ENCODE assay signal across 9 mouse cellular contexts in genomic region chr6:115271866-115272271, GRCm38 (mm10). TPM values are rescaled to one million over a fixed set of nuclear protein-coding genes. Genes with fewer than 3 reads are reported as not detected.
DNase-seq lines count a peak whose midpoint lies in the region; ATAC-seq and TF ChIP-seq lines count a peak whose summit lies in the region.
"Had no signal": no experiment of that assay in that cellular context is flagged by ENCODE, and none has a peak within 500 bp of the region (broad histone marks: within the 10 kb centered on the region; RNA-seq: fewer than 3 reads in every experiment).

No protein-coding gene starts in this region.

- POLR2A ChIA-PET in Patski (lab: Charles Lee), result interaction anchor here (1.4 kb wide), 1 partner anchor 269 kb away, joined by 5 read pairs; no protein-coding TSS in a partner anchor

- DNase-seq in 3T3-L1 (ENCODE audit: low read depth, low spot score) (peak; percentile 97), Patski (ENCODE audit: low read depth, low spot score) (peak; percentile 98)
- peak; percentile 52 for DNase-seq in forelimb bud, embryonic 11.5 days (ENCODE audit: low read depth, low spot score)
- peak; percentile 55 for DNase-seq in kidney, adult 18-20 months
- DNase-seq in lung, postnatal 4 days, result peak; percentile 62 to 75
- no peak for DNase-seq in left cerebral cortex, postnatal 25 days (ENCODE audit: low spot score in 2 of 2)
- no peak for DNase-seq in embryo, embryonic 9.5 days (ENCODE audit: extremely low spot score)
- no peak for DNase-seq in layer of hippocampus, adult 18-20 months (ENCODE audit: low spot score in 2 of 2)

- ATAC-seq in Patski, result peak; percentile 90

- no peaks in the 10 kb centered on the region for H3K27me3 ChIP-seq in Patski

- TF ChIP-seq CTCF in Patski (IDR thresholded peaks at IDR 0.05), result no peak

- in situ Hi-C loops in Patski (cut with MboI; ENCODE audit: low pct_unique_long_range_greater_than_20kb), result loop anchor here (25.0 kb wide), 1 partner anchor 335 kb away; no protein-coding TSS in a partner anchor

- CTCF ChIA-PET in Patski (lab: Charles Lee), result interaction anchor here (3.1 to 4.8 kb wide), 2 partner anchors 44 to 267 kb away, joined by 11 to 24 read pairs; partner anchors contain the start of gene Gm17482

- intact Hi-C loops in left cerebral cortex, postnatal 25 days (cut with DNase I), result no loop called here

RNA-seq across cellular contexts. Expression of gene Timp4, which starts 19.9 kb away (rescaled TPM):
- 0.08 TPM for polyA plus RNA-seq in Patski (2021)
- 10 to 100 TPM; 16.2 to 21.2 TPM for total RNA-seq in left cerebral cortex, postnatal 25 days (2021)
- total RNA-seq in layer of hippocampus, adult 18-20 months (2021), result 10 to 100 TPM; 19.9 to 22.0 TPM
- polyA plus RNA-seq: liver, embryonic 16.5 days had no signal

RNA-seq across cellular contexts. Expression of gene Gm17482, which starts 44.7 kb away (rescaled TPM):
- polyA plus RNA-seq in Patski (2021), result not detected
- not detected for total RNA-seq in left cerebral cortex, postnatal 25 days (2021)
- total RNA-seq in layer of hippocampus, adult 18-20 months (2021), result not detected
- polyA plus RNA-seq: liver, embryonic 16.5 days had no signal

Comparison
In these comparisons a context has a peak if more than half of its experiments do, and no peak if none do; other contexts are left out.
1. DNase-seq: peak in 3T3-L1 (single experiment), Patski (single experiment), forelimb bud, embryonic 11.5 days (single experiment), kidney, adult 18-20 months (single experiment) and lung, postnatal 4 days (2 of 2); none in left cerebral cortex, postnatal 25 days (0 of 2), embryo, embryonic 9.5 days (single experiment) and layer of hippocampus, adult 18-20 months (0 of 2).